Mouse (Mus musculus): ENCODE measurements at regions not wholly inside any gene's neighbourhood (a gene's known extent, or its start where the extent isn't known, plus 50 kb on each side); places are given as distances from the start of the nearest gene placed in this dataset.

GRCm38 (mm10) chr8:18175544-18176092 lies 802.4 kb downstream of the Defb40 start:
- Histone ChIP-seq H3K9ac (no peak overlapping the region), H3K27ac (no peak overlapping the region), H3K4me3 (no peak overlapping the region), H3K4me2 (replicated peaks) (no peak overlapping the region), H3K27me3 (no peaks in the 10 kb centered on the region), H3K9me3 (no peaks in the 10 kb centered on the region), H3K4me1 (no peaks in the 10 kb centered on the region), H3K36me3 (no peaks in the 10 kb centered on the region)
- no peak for ATAC-seq (ENCODE audit: insufficient number of reproducible peaks, insufficient read depth, low FRiP score, low TSS enrichment)
- 80% methylated on average over 7 of the region's 7 CpGs for WGBS

GRCm38 (mm10) chr8:18158619-18159018 lies 819.4 kb downstream of the Defb40 start:
- WGBS = 15% methylated on average over 6 of the region's 6 CpGs
- Histone ChIP-seq H3K4me1 (no peaks in the 10 kb centered on the region), H3K27ac (no peak overlapping the region), H3K4me3 (no peak overlapping the region), H3K27me3 (no peaks in the 10 kb centered on the region), H3K9me3 (no peaks in the 10 kb centered on the region), H3K4me2 (replicated peaks) (no peak overlapping the region), H3K9ac (no peak overlapping the region), H3K36me3 (no peaks in the 10 kb centered on the region)
- ATAC-seq (ENCODE audit: insufficient number of reproducible peaks, insufficient read depth, low FRiP score, low TSS enrichment) = no peak

GRCm38 (mm10) chr8:18115333-18116044 lies 862.6 kb downstream of the Defb40 start:
- 71% methylated on average over 5 of the region's 5 CpGs for WGBS
- H3K27me3 ChIP-seq = no peaks in the 10 kb centered on the region
- H3K4me3 ChIP-seq = no peak overlapping the region
- H3K9ac ChIP-seq = no peak overlapping the region
- H3K9me3 ChIP-seq = no peaks in the 10 kb centered on the region
- no peaks in the 10 kb centered on the region for H3K36me3 ChIP-seq
- H3K4me1 ChIP-seq = no peaks in the 10 kb centered on the region
- ATAC-seq (ENCODE audit: insufficient number of reproducible peaks, insufficient read depth, low FRiP score, low TSS enrichment) = no peak
- no peak overlapping the region for H3K4me2 ChIP-seq (replicated peaks)
- no peak overlapping the region for H3K27ac ChIP-seq

DNA sequence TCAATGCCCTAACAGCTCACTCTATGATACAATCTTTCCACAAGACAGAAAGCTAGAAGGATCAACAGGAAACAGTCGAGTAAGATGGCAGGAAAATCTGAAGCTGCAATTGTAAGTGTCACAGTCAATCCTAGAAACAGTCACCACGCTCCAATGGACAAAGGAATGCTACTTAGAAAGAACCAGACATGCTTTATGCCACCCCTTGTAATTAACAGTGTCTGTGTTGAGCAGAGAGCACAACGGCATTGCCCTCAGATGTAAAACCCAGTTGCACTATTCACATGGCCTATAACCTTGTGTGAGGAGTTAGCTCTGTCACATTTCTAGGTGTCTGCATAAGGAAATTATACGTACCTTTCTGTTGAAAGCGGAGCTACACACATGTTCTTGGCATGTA lies 864.8 kb downstream of the Defb40 start:
- 67% methylated on average over 5 of the region's 5 CpGs for WGBS
- Histone ChIP-seq H3K27me3 (no peaks in the 10 kb centered on the region), H3K4me2 (replicated peaks) (no peak overlapping the region), H3K36me3 (no peaks in the 10 kb centered on the region), H3K9me3 (no peaks in the 10 kb centered on the region), H3K4me1 (no peaks in the 10 kb centered on the region), H3K4me3 (no peak overlapping the region), H3K9ac (no peak overlapping the region), H3K27ac (no peak overlapping the region)
- no peak for ATAC-seq (ENCODE audit: insufficient number of reproducible peaks, insufficient read depth, low FRiP score, low TSS enrichment)

GRCm38 (mm10) chr8:18109480-18109879 lies 868.6 kb downstream of the Defb40 start:
- no peaks in the 10 kb centered on the region for H3K36me3 ChIP-seq
- H3K9ac ChIP-seq = no peak overlapping the region
- H3K27ac ChIP-seq = no peak overlapping the region
- no peak overlapping the region for H3K4me3 ChIP-seq
- 86% methylated on average over 2 of the region's 2 CpGs for WGBS
- H3K27me3 ChIP-seq = no peaks in the 10 kb centered on the region
- H3K9me3 ChIP-seq = no peaks in the 10 kb centered on the region
- H3K4me2 ChIP-seq (replicated peaks) = no peak overlapping the region
- no peaks in the 10 kb centered on the region for H3K4me1 ChIP-seq
- no peak for ATAC-seq (ENCODE audit: insufficient number of reproducible peaks, insufficient read depth, low FRiP score, low TSS enrichment)

DNA sequence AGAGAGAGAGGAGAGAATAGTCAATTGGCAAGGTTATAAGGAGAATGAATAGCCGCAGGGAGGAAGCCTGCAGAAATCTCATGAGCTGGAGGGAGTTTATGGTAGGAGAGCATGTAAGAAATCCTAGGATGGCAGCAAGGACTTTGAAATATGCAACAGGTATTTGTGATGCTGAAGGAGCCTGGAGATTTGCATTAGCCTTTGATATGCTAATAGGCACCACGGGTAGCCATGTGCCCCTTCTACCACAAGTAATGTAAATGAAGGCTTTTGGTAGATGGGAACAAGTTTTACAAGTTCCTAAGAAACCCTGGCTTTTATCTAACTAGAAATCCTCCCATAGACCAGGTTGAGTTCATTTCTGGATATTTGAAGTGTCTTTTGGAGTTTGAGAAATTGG lies 871.2 kb downstream of the Defb40 start:
- Histone ChIP-seq H3K9ac (no peak overlapping the region), H3K4me2 (replicated peaks) (no peak overlapping the region), H3K27ac (no peak overlapping the region), H3K36me3 (no peaks in the 10 kb centered on the region), H3K27me3 (no peaks in the 10 kb centered on the region), H3K4me1 (no peaks in the 10 kb centered on the region), H3K9me3 (no peaks in the 10 kb centered on the region), H3K4me3 (no peak overlapping the region)
- WGBS = 52% methylated on average over 2 of the region's 2 CpGs
- no peak for ATAC-seq (ENCODE audit: insufficient number of reproducible peaks, insufficient read depth, low FRiP score, low TSS enrichment)

DNA sequence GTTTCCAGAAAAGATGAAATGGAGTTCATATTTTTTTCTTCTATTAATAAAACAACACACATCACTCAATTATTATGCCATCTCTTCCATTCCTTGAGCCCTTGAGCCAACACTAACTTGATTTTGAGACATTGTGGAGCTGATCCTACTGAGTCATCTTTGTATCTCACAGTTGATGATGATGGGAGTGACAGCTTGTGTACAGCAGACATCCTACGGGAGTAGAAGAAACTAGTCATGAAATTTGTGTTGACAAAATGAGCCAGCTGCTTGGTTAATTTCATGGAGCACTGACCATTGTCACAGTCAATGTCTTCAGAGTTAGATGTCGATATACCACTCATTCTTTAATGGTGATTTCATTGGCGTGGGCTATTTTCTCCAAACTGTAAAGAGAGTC lies 912.6 kb downstream of the Defb40 start:
- 79% methylated on average over 3 of the region's 3 CpGs for WGBS
- no peaks in the 10 kb centered on the region for H3K36me3 ChIP-seq
- no peak overlapping the region for H3K9ac ChIP-seq
- no peaks in the 10 kb centered on the region for H3K9me3 ChIP-seq
- H3K27me3 ChIP-seq = no peaks in the 10 kb centered on the region
- no peak overlapping the region for H3K4me2 ChIP-seq (replicated peaks)
- no peaks in the 10 kb centered on the region for H3K4me1 ChIP-seq
- no peak for ATAC-seq (ENCODE audit: insufficient number of reproducible peaks, insufficient read depth, low FRiP score, low TSS enrichment)
- H3K4me3 ChIP-seq = no peak overlapping the region
- H3K27ac ChIP-seq = no peak overlapping the region

GRCm38 (mm10) chr8:18059526-18059925 lies 918.5 kb downstream of the Defb40 start:
- Histone ChIP-seq H3K4me2 (replicated peaks) (no peak overlapping the region), H3K36me3 (no peaks in the 10 kb centered on the region), H3K4me3 (no peak overlapping the region), H3K9ac (no peak overlapping the region), H3K27ac (no peak overlapping the region), H3K9me3 (no peaks in the 10 kb centered on the region), H3K27me3 (no peaks in the 10 kb centered on the region), H3K4me1 (no peaks in the 10 kb centered on the region)
- 72% methylated on average over 2 of the region's 2 CpGs for whole genome bisulfite sequencing
- no peak for ATAC-seq (ENCODE audit: insufficient number of reproducible peaks, insufficient read depth, low FRiP score, low TSS enrichment)

- 72% methylated on average over 2 of the region's 2 CpGs for WGBS
- Histone ChIP-seq H3K9me3 (no peaks in the 10 kb centered on the region), H3K4me2 (replicated peaks) (no peak overlapping the region), H3K27me3 (no peaks in the 10 kb centered on the region), H3K9ac (no peak overlapping the region), H3K36me3 (no peaks in the 10 kb centered on the region), H3K4me1 (no peaks in the 10 kb centered on the region), H3K27ac (no peak overlapping the region), H3K4me3 (no peak overlapping the region)
- ATAC-seq (ENCODE audit: insufficient number of reproducible peaks, insufficient read depth, low FRiP score, low TSS enrichment) = no peak
Measured at GRCm38 (mm10) chr8:18021196-18021595, 956.9 kb downstream of the Defb40 start.

- Histone ChIP-seq H3K9ac (no peak overlapping the region), H3K36me3 (no peaks in the 10 kb centered on the region), H3K4me2 (replicated peaks) (no peak overlapping the region), H3K9me3 (no peaks in the 10 kb centered on the region), H3K27ac (no peak overlapping the region), H3K4me3 (no peak overlapping the region), H3K27me3 (no peaks in the 10 kb centered on the region), H3K4me1 (no peaks in the 10 kb centered on the region)
- WGBS = 68% methylated on average over 4 of the region's 4 CpGs
- ATAC-seq (ENCODE audit: insufficient number of reproducible peaks, insufficient read depth, low FRiP score, low TSS enrichment) = no peak
Measured at GRCm38 (mm10) chr8:18007567-18007966, 970.5 kb downstream of the Defb40 start.

- Histone ChIP-seq H3K36me3 (no peaks in the 10 kb centered on the region), H3K9me3 (no peaks in the 10 kb centered on the region), H3K27ac (no peak overlapping the region), H3K4me3 (no peak overlapping the region), H3K4me1 (no peaks in the 10 kb centered on the region), H3K27me3 (no peaks in the 10 kb centered on the region), H3K9ac (no peak overlapping the region), H3K4me2 (replicated peaks) (no peak overlapping the region)
- WGBS = 57% methylated on average over 2 of the region's 2 CpGs
- ATAC-seq (ENCODE audit: insufficient number of reproducible peaks, insufficient read depth, low FRiP score, low TSS enrichment) = no peak
Measured at GRCm38 (mm10) chr8:18005660-18006059, 972.4 kb downstream of the Defb40 start.

DNA sequence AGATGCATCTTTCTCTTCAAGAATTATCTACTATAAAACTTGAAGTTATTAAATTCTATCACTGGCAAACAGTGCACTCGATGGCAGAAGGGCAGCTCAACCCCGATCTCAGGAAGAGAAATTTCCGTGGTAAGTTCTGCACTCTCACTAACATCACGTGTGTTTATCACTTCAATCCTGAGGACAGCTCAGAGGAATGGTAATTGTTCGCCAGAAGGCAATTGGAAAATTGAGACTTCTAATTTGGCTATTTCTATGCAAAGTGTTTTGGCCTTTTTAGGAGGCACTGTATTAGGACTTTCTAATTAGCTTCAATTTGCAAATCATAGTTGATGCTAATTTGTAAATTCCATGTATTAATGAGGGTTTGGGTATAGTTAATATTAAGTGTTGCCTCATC lies 977.3 kb downstream of the Defb40 start:
- Histone ChIP-seq H3K27me3 (no peaks in the 10 kb centered on the region), H3K4me1 (no peaks in the 10 kb centered on the region), H3K27ac (no peak overlapping the region), H3K4me2 (replicated peaks) (no peak overlapping the region), H3K36me3 (no peaks in the 10 kb centered on the region), H3K4me3 (no peak overlapping the region), H3K9ac (no peak overlapping the region), H3K9me3 (no peaks in the 10 kb centered on the region)
- ATAC-seq (ENCODE audit: insufficient number of reproducible peaks, insufficient read depth, low FRiP score, low TSS enrichment) = no peak
- WGBS = 73% methylated on average over 5 of the region's 5 CpGs

All from embryonic facial prominence, embryonic 12.5 days (tissue).